Mouse (Mus musculus): ENCODE results near the gene Sec61a2. TPM values are rescaled to one million over a fixed set of nuclear protein-coding genes. Genes with fewer than 3 reads are reported as not detected.

Gene Sec61a2
- total RNA-seq, 1 experiment from 2014 or later: 24.0 TPM

Other genes starting within 250 kb of the Sec61a2 start
- gene Camk1d, start 180.9 kb downstream of the Sec61a2 start, total RNA-seq (2017): 6.0 and 9.1 TPM in 2 replicates
- 70.8 and 85.5 TPM in 2 replicates for gene Nudt5, start 50.4 kb downstream of the Sec61a2 start, total RNA-seq (2017)
- gene Cdc123, start 50.3 kb downstream of the Sec61a2 start, total RNA-seq (2017): 92.7 and 129 TPM in 2 replicates
- gene Gm13199, start 32.5 kb downstream of the Sec61a2 start, total RNA-seq (2017): 1.4 and 1.6 TPM in 2 replicates
- gene Dhtkd1, start 47.4 kb upstream of the Sec61a2 start, total RNA-seq (2017): 1.1 and 1.5 TPM in 2 replicates
- gene Upf2, start 56.0 kb upstream of the Sec61a2 start, total RNA-seq (2017): 52.6 and 57.1 TPM in 2 replicates
- 0.64 and 1.0 TPM in 2 replicates for gene Proser2, start 234.8 kb upstream of the Sec61a2 start, total RNA-seq (2017)

Measured in common myeloid progenitor, adult 5-6 weeks (primary cell).